Mouse (Mus musculus): Measurements from ENCODE around the gene Arntl. TPM values are rescaled to one million over a fixed set of nuclear protein-coding genes. Genes with fewer than 3 reads are reported as not detected.

Arntl gene
- polyA plus RNA-seq, 1 experiment from 2014 or later, result 7.0 TPM

DNA sequence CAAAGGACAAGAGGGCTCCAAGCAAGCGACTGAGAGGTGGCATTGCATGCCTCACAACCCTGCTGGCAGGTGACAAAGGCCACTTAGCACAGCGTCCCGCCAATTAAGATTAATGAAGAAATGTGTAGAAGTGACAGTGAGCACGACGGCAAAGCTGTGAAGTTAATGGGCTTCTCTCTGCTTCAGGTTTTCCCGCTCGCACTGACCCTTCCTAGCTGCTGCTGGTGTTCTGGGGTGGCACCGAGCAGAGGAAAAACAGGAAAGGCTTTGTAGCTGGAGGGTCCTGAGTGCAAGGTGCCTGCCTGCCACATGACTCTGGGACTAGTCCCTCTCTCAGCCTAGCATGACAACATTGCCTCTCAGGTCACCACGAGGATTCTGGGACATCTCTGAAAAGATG is 18.7 kb upstream of the Arntl start:
- Histone ChIP-seq H3K27me3 (ENCODE audit: insufficient read depth, low read length) (no peaks in the 10 kb centered on the region), H3K9ac (replicated peaks) (no peak overlapping the region), H3K27ac (ENCODE audit: low read depth) (no peak overlapping the region), H3K4me2 (ENCODE audit: low read depth, low read length) (no peak overlapping the region), H3K9me3 (ENCODE audit: low read length) (0 out of 2 replicates have a peak, but pooled peaks cover 3% of the 10 kb centered on the region), H3K36me3 (replicated peaks; ENCODE audit: insufficient read depth, low read length) (no peaks in the 10 kb centered on the region), H3K4me3 (ENCODE audit: low read depth, low read length) (no peak overlapping the region), H3K4me1 (ENCODE audit: insufficient read depth) (no peaks in the 10 kb centered on the region)
- no peak for TF ChIP-seq EP300 (IDR thresholded peaks at IDR 0.05; ENCODE audit: low read depth)
- no peak for TF ChIP-seq CTCF (IDR thresholded peaks at IDR 0.05; ENCODE audit: low read depth)
- WGBS (ENCODE audit: insufficient replicate concordance), result 68% methylated on average over 9 of the region's 9 CpGs
- no peak for DNase-seq
- no peak for ATAC-seq

DNA sequence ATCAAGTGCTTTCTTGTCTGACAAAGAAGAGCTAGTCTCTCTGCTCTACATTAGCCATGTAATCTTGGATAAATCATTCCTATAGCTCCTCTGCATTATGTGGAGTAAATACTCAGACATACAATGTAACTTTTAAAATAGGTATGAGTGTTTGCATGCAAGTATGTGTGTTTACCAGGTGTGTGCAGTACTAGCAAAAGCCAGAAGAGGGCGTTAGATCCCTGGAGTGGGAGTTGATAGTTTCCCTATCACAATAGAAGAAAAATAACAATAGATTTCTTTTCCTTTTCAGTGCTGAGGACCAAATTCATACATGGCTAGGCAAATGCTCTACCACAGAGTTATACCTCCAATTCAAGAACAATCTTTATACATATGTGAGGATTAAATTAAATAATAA is 15.5 kb upstream of the Arntl start:
- Histone ChIP-seq H3K27me3 (ENCODE audit: insufficient read depth, low read length) (no peaks in the 10 kb centered on the region), H3K9me3 (ENCODE audit: low read length) (0 out of 2 replicates have a peak, but pooled peaks cover 3% of the 10 kb centered on the region), H3K4me1 (ENCODE audit: insufficient read depth) (no peaks in the 10 kb centered on the region), H3K27ac (ENCODE audit: low read depth) (no peak overlapping the region), H3K4me3 (ENCODE audit: low read depth, low read length) (no peak overlapping the region), H3K9ac (replicated peaks) (no peak overlapping the region), H3K4me2 (ENCODE audit: low read depth, low read length) (no peak overlapping the region), H3K36me3 (replicated peaks; ENCODE audit: insufficient read depth, low read length) (no peaks in the 10 kb centered on the region)
- 62% methylated on average over 1 of the region's 1 CpGs for WGBS (ENCODE audit: insufficient replicate concordance)
- TF ChIP-seq EP300 (IDR thresholded peaks at IDR 0.05; ENCODE audit: low read depth), result no peak
- TF ChIP-seq CTCF (IDR thresholded peaks at IDR 0.05; ENCODE audit: low read depth), result peak; percentile 34
- DNase-seq, result no peak
- ATAC-seq, result no peak

DNA sequence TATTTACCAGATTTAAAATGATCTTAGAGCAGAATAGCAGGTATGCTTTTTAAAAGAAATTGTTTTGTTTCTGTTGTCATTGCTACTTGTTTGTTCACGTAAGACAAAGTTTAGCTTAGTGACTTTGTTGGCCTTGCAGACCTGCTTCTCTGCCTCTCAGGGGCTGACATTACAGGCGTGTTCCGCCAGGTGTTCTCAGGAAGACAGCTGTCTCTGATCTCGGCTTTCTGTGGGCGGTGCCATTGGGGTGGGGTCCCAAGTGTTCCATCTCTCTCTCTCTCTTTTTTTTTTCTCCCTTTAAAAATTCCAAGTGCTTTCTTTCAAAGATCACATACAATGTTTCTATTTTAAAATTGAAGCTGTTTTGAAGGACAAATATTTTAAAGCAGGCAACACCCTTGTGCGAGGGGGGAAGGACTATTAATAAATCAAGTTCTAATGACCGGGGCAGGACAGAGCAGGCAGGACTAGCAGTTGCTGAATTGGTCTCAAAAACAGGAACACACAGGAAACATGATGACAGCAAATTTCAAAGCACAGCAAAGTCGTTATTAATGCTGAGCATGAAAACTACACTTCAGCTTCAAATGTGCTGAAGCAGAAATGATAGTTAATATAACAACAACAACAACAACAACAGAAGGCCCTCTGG is 14.4 kb upstream of the Arntl start:
- Histone ChIP-seq H3K9ac (replicated peaks) (no peak overlapping the region), H3K9me3 (ENCODE audit: low read length) (0 out of 2 replicates have a peak, but pooled peaks cover 3% of the 10 kb centered on the region), H3K4me2 (ENCODE audit: low read depth, low read length) (no peak overlapping the region), H3K36me3 (replicated peaks; ENCODE audit: insufficient read depth, low read length) (no peaks in the 10 kb centered on the region), H3K4me3 (ENCODE audit: low read depth, low read length) (no peak overlapping the region), H3K4me1 (ENCODE audit: insufficient read depth) (0 out of 2 replicates have a peak, but pooled peaks cover 2% of the 10 kb centered on the region), H3K27me3 (ENCODE audit: insufficient read depth, low read length) (no peaks in the 10 kb centered on the region), H3K27ac (ENCODE audit: low read depth) (no peak overlapping the region)
- ATAC-seq (no peak), DNase-seq (no peak)
- WGBS (ENCODE audit: insufficient replicate concordance), result 27% methylated on average over 8 of the region's 8 CpGs
- TF ChIP-seq EP300 (IDR thresholded peaks at IDR 0.05; ENCODE audit: low read depth) (no peak), CTCF (IDR thresholded peaks at IDR 0.05; ENCODE audit: low read depth) (no peak)

DNA sequence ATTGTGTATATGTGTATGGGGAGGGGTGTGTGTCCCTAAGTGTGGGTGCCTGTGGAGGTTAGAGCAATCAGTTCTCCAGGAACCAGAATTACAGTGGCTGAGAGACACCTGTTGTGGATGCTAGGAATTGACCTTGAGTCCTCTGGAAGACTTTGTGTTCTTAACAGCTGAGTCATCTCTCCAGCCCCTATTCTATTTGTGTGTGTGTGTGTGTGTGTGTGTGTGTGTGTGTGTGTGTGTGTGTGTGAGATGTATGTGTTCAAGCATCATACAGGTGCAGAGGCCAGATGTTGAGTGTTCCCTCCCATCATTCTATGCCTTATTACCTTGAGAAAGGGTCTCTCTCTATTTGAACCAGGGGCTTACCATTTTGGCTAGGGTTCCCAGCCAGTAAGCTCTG is 13.4 kb upstream of the Arntl start:
- Histone ChIP-seq H3K4me3 (ENCODE audit: low read depth, low read length) (no peak overlapping the region), H3K36me3 (replicated peaks; ENCODE audit: insufficient read depth, low read length) (no peaks in the 10 kb centered on the region), H3K27ac (ENCODE audit: low read depth) (no peak overlapping the region), H3K27me3 (ENCODE audit: insufficient read depth, low read length) (no peaks in the 10 kb centered on the region), H3K4me2 (ENCODE audit: low read depth, low read length) (no peak overlapping the region), H3K4me1 (ENCODE audit: insufficient read depth) (0 out of 2 replicates have a peak, but pooled peaks cover 2% of the 10 kb centered on the region), H3K9me3 (ENCODE audit: low read length) (0 out of 2 replicates have a peak, but pooled peaks cover 3% of the 10 kb centered on the region), H3K9ac (replicated peaks) (no peak overlapping the region)
- TF ChIP-seq CTCF (IDR thresholded peaks at IDR 0.05; ENCODE audit: low read depth) (no peak), EP300 (IDR thresholded peaks at IDR 0.05; ENCODE audit: low read depth) (no peak)
- ATAC-seq (no peak), DNase-seq (no peak)

DNA sequence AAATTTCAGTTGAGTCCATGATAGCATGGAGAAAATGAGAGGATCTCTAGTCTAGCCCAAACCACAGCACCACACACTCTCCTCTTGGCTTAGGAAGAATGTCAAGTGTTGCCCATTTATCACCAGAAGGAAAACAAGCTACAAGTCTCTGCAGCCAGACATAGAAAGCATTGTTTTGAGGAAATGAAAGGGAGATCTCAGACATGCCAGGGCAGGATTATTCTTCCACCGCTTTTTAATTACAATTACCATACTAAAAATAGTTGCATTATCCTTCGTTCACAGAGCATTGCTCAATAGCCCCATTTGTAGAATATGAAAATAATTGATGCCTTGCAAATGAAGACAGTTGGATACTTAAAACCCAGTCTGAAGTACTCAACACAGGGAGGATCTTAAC is 12.0 kb upstream of the Arntl start:
- 0 out of 2 replicates have a peak, but pooled peaks cover 2% of the 10 kb centered on the region for H3K4me1 ChIP-seq (ENCODE audit: insufficient read depth)
- 50% methylated on average over 2 of the region's 2 CpGs for WGBS (ENCODE audit: insufficient replicate concordance)
- 0 out of 2 replicates have a peak, but pooled peaks cover 3% of the 10 kb centered on the region for H3K9me3 ChIP-seq (ENCODE audit: low read length)
- no peak for TF ChIP-seq CTCF (IDR thresholded peaks at IDR 0.05; ENCODE audit: low read depth)
- TF ChIP-seq EP300 (IDR thresholded peaks at IDR 0.05; ENCODE audit: low read depth), result no peak
- H3K9ac ChIP-seq (replicated peaks), result no peak overlapping the region
- H3K4me2 ChIP-seq (ENCODE audit: low read depth, low read length), result no peak overlapping the region
- H3K27me3 ChIP-seq (ENCODE audit: insufficient read depth, low read length), result no peaks in the 10 kb centered on the region
- H3K27ac ChIP-seq (ENCODE audit: low read depth), result no peak overlapping the region
- ATAC-seq, result no peak
- DNase-seq, result no peak
- H3K36me3 ChIP-seq (replicated peaks; ENCODE audit: insufficient read depth, low read length), result no peaks in the 10 kb centered on the region
- no peak overlapping the region for H3K4me3 ChIP-seq (ENCODE audit: low read depth, low read length)

DNA sequence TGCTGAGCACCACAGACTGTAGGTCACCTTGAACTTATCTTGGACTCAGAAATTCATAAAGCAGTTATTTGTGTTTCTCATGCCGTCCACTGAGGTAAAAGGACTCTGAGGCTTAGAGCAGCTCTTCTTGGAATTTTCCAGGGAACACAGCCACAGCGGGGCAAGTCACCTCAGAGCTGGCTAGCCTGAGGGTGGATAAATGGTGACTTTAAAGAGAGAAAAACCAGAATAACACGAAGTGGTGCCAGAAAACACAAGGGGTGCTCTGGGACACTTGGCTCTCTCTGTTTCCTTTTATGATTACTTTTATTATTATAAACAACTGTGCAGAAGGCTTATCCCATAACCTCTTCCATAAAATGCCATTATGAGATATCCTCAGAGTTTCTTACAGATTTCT is 11.1 kb upstream of the Arntl start:
- no peak for ATAC-seq
- Histone ChIP-seq H3K36me3 (replicated peaks; ENCODE audit: insufficient read depth, low read length) (no peaks in the 10 kb centered on the region), H3K4me1 (ENCODE audit: insufficient read depth) (0 out of 2 replicates have a peak, but pooled peaks cover 2% of the 10 kb centered on the region), H3K9me3 (ENCODE audit: low read length) (no peaks in the 10 kb centered on the region), H3K4me3 (ENCODE audit: low read depth, low read length) (no peak overlapping the region), H3K27ac (ENCODE audit: low read depth) (no peak overlapping the region), H3K27me3 (ENCODE audit: insufficient read depth, low read length) (no peaks in the 10 kb centered on the region), H3K9ac (replicated peaks) (no peak overlapping the region), H3K4me2 (ENCODE audit: low read depth, low read length) (no peak overlapping the region)
- WGBS (ENCODE audit: insufficient replicate concordance), result 81% methylated on average over 3 of the region's 3 CpGs
- TF ChIP-seq EP300 (IDR thresholded peaks at IDR 0.05; ENCODE audit: low read depth), result no peak
- no peak for TF ChIP-seq CTCF (IDR thresholded peaks at IDR 0.05; ENCODE audit: low read depth)
- no peak for DNase-seq

Measured in liver, postnatal 0 days (tissue).